Mouse (Mus musculus) G1E (cell line): ENCODE data around the gene Map3k6.

Experiments used
- CTCF ChIP-seq: IDR thresholded peaks from 2 replicates; pipeline ENCODE4 v1.5.1; 2012; ENCODE audit warnings: low read depth, low read length, inconsistent platforms, mixed read lengths
- GATA1 ChIP-seq: IDR thresholded peaks from 2 replicates; pipeline ENCODE4 v1.6.1; 2012; ENCODE audit warnings: borderline replicate concordance, low read length, inconsistent platforms, mixed read lengths
- POLR2AphosphoS5 ChIP-seq: IDR thresholded peaks from 2 replicates; pipeline ENCODE4 v1.6.1; 2012; ENCODE audit warnings: low read depth, low read length, inconsistent platforms; ENCODE audit not compliant: insufficient replicate concordance

GRCm38 (mm10) chr4:133261641-133262374 lies 21.2 kb downstream of the Map3k6 start:
- TF ChIP-seq CTCF (no peak), POLR2AphosphoS5 (no peak), GATA1 (no peak)
